Mouse (Mus musculus): ENCODE data around the gene Svs1.
A peak's percentile ranks its signal among the peaks of the same experiment; 100 is the strongest.

The Svs1 gene

GRCm38 (mm10) chr6:49011191-49011590 lies 24.5 kb downstream of the Svs1 start:
- no peak for DNase-seq (ENCODE audit: low read depth)

DNA sequence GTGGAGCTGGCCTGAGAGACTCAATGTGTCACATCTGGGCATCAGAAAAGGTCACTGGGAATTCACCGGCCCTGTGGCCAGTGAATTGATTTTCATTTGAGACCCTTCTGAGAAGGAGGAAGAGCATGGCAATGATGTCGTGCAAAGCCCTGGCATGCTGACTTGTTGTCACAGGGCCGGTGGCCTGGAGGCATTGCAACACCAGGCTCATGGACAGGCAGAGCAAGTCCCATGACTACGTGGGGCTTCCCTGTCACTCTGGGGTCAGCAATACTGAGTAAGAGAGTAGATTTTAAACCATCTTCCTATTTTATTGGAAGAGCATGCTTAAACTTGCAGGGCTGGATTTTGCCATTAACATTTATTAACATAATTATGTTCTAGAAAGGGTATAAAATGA lies 26.4 kb downstream of the Svs1 start:
- DNase-seq (ENCODE audit: low read depth): no peak

GRCm38 (mm10) chr6:49013458-49013857 lies 26.8 kb downstream of the Svs1 start:
- no peak for DNase-seq (ENCODE audit: low read depth)

DNA sequence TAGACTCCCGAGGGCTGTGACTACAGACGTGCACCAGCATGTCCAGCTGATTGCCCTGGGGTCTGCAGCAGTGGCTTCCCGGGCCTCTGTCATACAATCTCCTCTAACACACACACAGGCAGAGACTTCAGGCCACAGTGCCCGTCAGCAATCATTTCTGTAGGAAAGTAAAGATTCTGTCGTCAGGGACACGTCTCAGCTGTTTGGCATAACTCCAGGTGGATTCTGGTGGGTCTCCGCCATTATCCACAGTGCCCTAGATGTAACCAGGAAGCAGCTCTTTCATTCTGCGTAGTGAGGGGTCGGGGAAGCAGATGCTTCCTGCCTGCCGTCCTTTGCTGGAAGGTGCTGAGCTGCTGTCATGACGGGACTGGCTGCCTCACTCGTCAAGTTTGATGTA lies 30.5 kb downstream of the Svs1 start:
- peak; percentile 30 for DNase-seq (ENCODE audit: low read depth)

GRCm38 (mm10) chr6:49019341-49019740 lies 32.7 kb downstream of the Svs1 start:
- DNase-seq (ENCODE audit: low read depth): no peak

DNA sequence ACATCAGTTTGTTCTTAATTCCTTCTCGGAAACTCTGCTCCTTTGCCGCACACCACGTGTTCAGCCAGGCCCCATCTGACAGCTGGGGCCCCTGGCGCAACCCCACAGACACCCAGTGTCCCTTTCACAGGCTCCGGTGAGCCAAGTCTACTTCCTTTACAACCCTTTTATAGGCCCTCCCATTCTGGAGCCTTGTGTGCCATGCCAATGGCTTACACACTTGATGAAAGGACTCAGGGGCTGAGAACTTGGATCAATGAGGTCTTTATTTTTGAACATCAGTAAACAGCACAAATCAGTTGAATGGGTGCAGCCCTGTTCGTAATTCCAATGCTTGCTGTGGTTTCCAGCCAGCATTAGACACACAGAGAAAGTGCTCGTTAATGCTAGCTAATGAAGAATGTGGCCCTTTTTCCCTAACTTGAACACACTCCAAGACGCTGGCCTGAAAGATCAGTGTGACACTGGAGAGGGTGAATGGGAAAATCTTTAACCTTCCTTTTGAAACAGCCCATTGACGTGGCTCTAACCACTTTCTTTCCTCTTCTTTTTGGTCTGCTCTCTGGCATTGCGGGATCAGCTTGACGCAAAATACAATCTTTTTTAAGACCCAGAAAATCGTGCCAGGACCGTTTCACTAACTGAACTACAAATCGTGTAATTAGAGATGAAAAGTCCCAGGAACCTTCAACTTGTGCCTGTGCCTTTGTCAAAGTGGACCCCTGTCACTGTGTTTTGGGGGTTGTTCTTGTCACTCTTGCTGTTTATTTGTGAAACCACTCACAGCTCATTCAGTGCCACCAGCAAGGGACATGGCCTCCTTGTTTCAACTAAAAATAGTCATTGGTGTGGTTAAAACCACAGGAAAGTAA lies 34.7 kb downstream of the Svs1 start:
- DNase-seq (ENCODE audit: low read depth): no peak

GRCm38 (mm10) chr6:49022384-49022783 lies 35.7 kb downstream of the Svs1 start:
- no peak for DNase-seq (ENCODE audit: low read depth)

DNA sequence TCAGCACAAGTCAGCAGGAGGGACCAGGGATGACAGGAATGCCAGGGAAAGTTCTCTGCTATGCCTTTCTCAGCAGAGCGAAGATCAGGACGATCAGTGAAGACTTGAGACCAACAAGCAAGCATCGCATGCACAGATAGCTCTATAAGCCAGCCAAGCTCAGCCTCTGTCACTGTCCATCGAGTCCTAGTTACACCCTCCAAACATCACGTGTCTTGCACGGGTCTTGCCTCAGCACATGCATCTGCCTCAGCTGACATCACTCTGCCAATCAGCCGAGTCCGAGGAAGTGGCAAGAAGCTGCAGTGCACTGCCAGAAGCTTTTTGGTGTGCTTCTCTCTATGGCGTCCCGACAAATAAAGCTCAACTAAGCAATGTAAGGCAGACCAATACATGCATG lies 36.7 kb downstream of the Svs1 start:
- DNase-seq (ENCODE audit: low read depth): no peak

- DNase-seq (ENCODE audit: low read depth): no peak
These were observed 38.6 kb downstream of the Svs1 start for GRCm38 (mm10) chr6:49025290-49025689.

GRCm38 (mm10) chr6:49026496-49026895 lies 39.8 kb downstream of the Svs1 start:
- peak; percentile 34 for DNase-seq (ENCODE audit: low read depth)

GRCm38 (mm10) chr6:49028019-49028418 lies 41.4 kb downstream of the Svs1 start:
- no peak for DNase-seq (ENCODE audit: low read depth)

- DNase-seq (ENCODE audit: low read depth): no peak
These were observed 42.0 kb downstream of the Svs1 start for GRCm38 (mm10) chr6:49028708-49029107.

DNA sequence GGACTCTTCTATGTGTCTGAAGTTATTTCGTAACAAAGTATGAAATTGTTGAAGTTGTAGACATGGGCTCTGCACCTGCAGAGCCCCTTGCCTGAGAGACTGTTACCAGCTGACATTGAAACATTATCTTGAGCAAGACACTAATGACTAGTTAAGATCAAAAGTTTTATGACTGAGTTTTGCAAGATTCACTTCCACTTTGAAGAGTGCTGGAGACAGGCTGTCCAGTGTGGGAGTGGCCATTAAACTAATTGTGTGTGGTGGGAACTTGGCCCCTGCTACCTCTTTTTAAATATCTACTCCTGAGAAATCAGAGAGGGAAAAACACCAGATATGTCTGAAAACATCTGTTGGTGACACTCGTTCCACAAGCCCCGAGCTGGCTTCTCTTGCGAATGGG lies 44.6 kb downstream of the Svs1 start:
- no peak for DNase-seq (ENCODE audit: low read depth)

GRCm38 (mm10) chr6:49032783-49033182 lies 46.1 kb downstream of the Svs1 start:
- no peak for DNase-seq (ENCODE audit: low read depth)

- no peak for DNase-seq (ENCODE audit: low read depth)
These were observed 49.9 kb downstream of the Svs1 start, which contains the start of gene Gpnmb for GRCm38 (mm10) chr6:49036275-49037267. Gene Gpnmb, plus strand, starts transcription at chr6:49036546.

- DNase-seq (ENCODE audit: low read depth): no peak
These were observed 50.6 kb downstream of the Svs1 start for GRCm38 (mm10) chr6:49037268-49037662.

- DNase-seq (ENCODE audit: low read depth): peak; percentile 61
These were observed 53.0 kb downstream of the Svs1 start for GRCm38 (mm10) chr6:49039470-49040180.
